24 mouse cellular contexts compared by ENCODE assay signal in genomic region chr14:75983891-75984290, GRCm38 (mm10). TPM values are rescaled to one million over a fixed set of nuclear protein-coding genes. Genes with fewer than 3 reads are reported as not detected.
"Had no signal": no experiment of that assay in that cellular context is flagged by ENCODE, and none has a peak within 500 bp of the region (broad histone marks: within the 10 kb centered on the region; RNA-seq: fewer than 3 reads in every experiment).

No protein-coding gene starts in this region.

- H3K4me3 ChIP-seq: kidney, embryonic 15.5 days; liver, embryonic 13.5 days; midbrain, embryonic 12.5 days; myocyte had no signal

- H3K9ac ChIP-seq: kidney, embryonic 15.5 days; liver, embryonic 13.5 days; lung, embryonic 14.5 days; midbrain, embryonic 12.5 days had no signal

- H3K27ac ChIP-seq: kidney, embryonic 15.5 days; liver, embryonic 13.5 days; macrophage; midbrain, embryonic 12.5 days; stomach, postnatal 0 days had no signal

- H3K9me3 ChIP-seq: kidney, embryonic 15.5 days; liver, embryonic 13.5 days; midbrain, embryonic 12.5 days had no signal

- ATAC-seq: lung, postnatal 0 days; midbrain, embryonic 16.5 days had no signal

- H3K4me2 ChIP-seq: kidney, embryonic 15.5 days; liver, embryonic 13.5 days; lung, embryonic 14.5 days; midbrain, embryonic 12.5 days had no signal

- H3K36me3 ChIP-seq: midbrain, embryonic 12.5 days had no signal

- H3K4me1 ChIP-seq: liver, embryonic 13.5 days had no signal

- H3K27me3 ChIP-seq: kidney, embryonic 15.5 days; liver, embryonic 13.5 days; midbrain, embryonic 12.5 days had no signal

- DNase-seq: kidney, adult 11 months; kidney, adult 8-10 months; kidney, postnatal 10 days; kidney, postnatal 36 days; layer of hippocampus, adult 9-11 months; left cerebral cortex, postnatal 4 days; liver, embryonic 13.5 days; lung, embryonic 14.5 days; right cerebral cortex, adult 18-20 months; right cerebral cortex, postnatal 14 days; right cerebral cortex, postnatal 4 days; thymus, adult 2 months; thymus, postnatal 14 days; thymus, postnatal 4 days had no signal

RNA-seq across cellular contexts. Expression of gene Kctd4, which starts 29.1 kb away (rescaled TPM):
- total RNA-seq: liver, adult 2 months; megakaryocyte, adult 5-6 weeks; monocyte, adult 5-6 weeks had no signal
- polyA plus RNA-seq: liver, adult 2 months; macrophage had no signal
